Mouse (Mus musculus): Measurements from ENCODE around the gene Ankrd13c. TPM values are rescaled to one million over a fixed set of nuclear protein-coding genes. Genes with fewer than 3 reads are reported as not detected.

Gene Ankrd13c
- polyA plus RNA-seq (2017; shearing (Covaris generic)): 62.2 TPM

DNA sequence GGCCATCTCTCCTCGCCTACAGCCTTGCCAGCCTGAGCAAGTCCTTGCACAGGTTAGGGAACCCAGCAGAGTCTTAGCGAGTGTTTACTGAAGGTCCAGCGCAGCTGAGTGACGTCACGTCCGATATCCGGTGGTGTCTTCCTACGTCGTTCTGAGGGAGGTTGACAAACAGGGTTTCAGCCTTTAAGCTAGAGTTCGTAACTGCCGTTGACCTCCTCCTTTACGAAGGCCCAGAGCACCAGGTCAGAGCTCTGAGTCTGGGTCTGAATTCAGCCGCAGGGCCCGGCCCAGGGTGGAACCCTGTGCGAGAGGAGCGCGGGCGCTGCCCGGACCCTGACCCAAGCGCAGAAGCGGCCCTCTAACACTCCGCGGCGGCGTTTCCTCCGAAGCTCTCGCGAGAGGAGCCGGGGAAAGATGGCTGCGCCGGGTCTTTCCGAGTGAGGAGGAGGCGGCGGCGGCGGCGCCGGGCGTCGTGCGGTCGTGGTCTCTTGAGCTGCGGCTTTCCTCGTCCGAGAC, at the start of gene Ankrd13c:
Gene Ankrd13c, plus strand, starts transcription at position 397 of the 516 bp plus-strand sequence.

DNA sequence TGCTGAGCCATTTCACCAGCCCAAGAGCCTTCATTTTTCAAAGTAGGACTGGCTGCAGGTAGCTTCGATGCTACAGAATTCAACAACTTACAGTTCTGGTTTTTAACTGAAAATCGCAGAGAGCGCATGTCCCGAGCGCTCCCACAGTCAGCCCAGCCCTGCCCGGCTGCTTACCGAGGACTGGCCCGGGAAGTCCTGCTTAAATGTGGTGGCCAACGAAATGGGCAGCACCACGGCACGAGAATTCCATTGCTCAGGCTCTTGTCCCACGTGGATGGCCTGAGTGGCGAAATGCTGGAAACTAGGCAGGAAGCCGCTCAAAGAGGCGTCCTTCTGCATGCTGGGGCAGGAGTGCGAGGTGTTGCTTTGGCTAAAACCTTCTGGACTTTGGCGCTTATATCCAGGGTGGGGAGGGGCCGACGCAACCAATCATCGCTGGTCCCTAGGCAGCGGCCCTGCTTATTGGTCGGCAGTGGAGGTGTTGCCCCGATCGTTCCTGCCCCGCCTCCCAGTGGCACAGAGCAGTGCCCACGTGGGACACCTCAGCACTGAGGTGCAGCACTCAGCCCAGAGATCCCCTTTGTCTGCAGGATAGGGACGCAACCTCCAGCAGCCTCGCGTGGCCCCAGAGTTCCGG, 22.2 kb upstream of the Ankrd13c start, which contains the start of gene Cth:
Gene Cth, minus strand, starts transcription at position 386 of the 637 bp plus-strand sequence.

DNA sequence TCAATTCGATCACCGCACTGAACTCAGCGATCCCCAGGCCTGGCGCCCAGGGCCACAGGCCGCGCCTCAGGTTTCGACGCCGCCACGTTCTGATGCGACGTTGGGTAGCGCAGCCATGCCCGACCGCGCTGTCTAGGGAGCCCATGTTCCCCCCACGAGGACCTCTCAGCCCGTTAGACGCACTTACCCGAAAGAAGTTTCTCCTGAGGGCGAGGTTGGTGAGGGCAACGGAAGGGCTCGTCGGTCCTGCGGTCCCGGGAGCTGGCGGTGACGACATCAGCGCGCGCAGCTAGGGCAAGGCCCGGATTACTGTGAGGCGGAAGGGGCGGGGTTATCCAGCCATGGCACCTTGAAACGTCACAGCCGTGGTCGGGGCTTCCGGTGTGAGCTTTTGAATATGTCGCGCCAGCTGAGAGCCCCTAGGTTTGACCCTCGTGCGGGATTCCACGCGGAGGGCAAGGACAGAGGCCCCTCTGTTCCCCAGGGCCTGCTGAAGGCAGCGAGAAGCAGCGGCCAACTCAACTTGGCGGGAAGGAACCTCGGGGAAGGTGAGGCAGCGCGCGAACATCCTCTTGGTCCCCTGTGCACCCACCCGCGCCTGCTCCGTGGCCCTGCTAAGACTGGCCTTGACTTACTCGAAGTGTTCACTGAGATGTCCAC, 89.4 kb downstream of the Ankrd13c start, which contains the start of the genes Srsf11 and Lrrc40:
Gene Srsf11, minus strand, starts transcription at position 311 of the 660 bp plus-strand sequence.
Gene Lrrc40, plus strand, starts transcription at position 334 of the 660 bp plus-strand sequence.

Other genes with a start within 250 kb of the Ankrd13c start
- gene Cth, start 22.2 kb upstream of the Ankrd13c start, polyA plus RNA-seq (2017; shearing (Covaris generic)): not detected
- gene Srsf11, start 89.4 kb downstream of the Ankrd13c start, polyA plus RNA-seq (2017; shearing (Covaris generic)): 419 TPM
- gene Lrrc40, start 89.4 kb downstream of the Ankrd13c start, polyA plus RNA-seq (2017; shearing (Covaris generic)): 21.0 TPM